Mouse (Mus musculus) C3H10T1/2 (cell line): ENCODE measurements around the gene Itgb1bp2. TPM values are rescaled to one million over a fixed set of nuclear protein-coding genes. Genes with fewer than 3 reads are reported as not detected.

Experiments used
- polyA plus RNA-seq, 2 experiments: library from polyadenylated mRNA; unstranded; fragments of >200 nt; fragmentation: generic; extraction: Trizol; gene quantifications; one replicate each; pipeline ENCODE4 v1.2.1; 2012; ENCODE audit warnings: missing spikeins in 2 of 2

Itgb1bp2 gene
- polyA plus RNA-seq = under 1 TPM in 1 of 2 experiments, not detected in 1; 0.37 TPM

DNA sequence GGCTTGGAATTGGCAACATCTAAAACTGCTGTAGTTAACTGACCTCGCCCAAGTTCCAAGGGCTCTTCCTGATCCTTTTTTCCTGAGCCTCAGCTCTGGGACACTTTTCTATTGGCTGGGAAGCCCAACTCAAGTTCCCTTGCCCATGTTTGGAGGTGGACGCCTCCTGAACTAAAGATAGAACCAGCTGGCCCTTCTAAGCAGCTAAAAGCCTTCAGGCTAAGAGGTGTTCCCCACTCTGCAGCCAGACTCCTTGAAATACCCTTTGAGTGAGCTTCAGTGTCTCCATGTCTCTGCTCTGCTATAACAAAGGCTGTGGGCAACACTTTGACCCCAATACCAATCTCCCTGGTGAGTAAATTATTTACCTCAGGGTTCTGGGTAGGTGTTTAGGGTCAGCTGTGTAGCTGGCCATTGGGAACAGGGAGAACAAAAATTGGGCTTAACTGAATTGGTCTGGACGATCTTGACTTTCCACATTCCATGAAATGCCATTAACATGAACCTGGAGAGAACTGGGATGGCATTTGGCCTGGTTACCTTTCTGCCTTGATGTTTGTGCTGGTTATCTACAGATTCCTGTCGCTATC, at the start of gene Itgb1bp2:
Gene Itgb1bp2 (plus strand): TSS at position 203 of the 590 bp plus-strand sequence.

DNA sequence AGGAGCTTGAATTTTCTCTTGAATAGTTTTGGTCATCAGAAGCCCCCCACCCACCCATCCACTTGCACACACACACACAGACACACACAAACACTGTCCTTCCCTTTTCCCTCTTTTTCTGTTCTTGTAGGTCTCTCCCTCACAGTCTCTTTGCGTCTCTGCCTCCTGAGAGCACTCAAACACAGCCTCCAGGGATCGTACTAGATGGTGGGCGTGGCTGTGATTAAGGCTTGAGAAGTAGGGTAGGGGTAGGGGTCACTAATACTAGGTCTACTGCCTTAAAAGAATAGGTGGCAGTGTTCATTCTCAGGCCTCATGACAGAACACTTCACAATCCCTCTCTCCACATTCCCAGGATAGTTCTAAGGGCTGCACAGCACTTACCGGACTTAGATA, 28.2 kb upstream of the Itgb1bp2 start, which contains the start of gene Zmym3:
Gene Zmym3 (minus strand): TSS at position 150 of the 396 bp plus-strand sequence.

DNA sequence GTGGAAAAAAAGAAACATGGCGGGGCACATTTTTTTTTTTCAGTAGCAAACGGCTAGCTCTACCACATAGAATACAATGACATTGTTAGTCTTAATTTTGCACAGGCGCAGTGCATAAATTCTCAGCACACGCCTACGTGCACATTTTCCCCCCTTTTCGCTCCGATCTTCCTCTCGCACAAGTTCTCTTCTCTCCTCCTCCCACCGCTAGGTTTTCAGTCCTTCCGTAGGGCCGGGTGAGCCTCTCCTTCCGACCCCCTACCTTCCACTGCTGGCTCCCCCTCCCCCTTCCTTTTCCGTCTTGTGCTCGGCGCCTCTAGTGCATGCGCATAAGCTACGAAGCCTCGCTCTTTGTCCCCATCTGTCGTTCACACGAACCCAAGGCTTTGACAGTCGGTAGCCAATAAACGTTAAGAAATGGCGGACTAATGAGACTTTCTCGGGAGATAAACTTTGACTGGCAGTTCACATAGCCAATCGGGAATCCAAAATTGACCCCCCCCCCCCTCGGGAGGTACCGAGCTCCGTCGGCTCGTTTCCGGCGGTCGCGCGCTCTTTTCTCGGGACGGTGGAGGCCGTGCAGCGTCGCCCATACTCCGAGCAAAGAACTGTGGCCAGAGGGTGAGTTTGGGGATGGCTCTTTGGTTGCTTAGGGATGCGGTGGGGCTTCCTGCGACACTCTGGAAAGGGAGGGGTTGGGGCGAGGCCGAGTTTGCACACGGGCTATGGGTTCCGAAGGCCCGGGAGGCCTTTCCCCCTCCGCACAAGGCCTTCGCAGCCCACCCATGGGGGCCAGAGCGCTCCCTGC, 19.5 kb upstream of the Itgb1bp2 start, which contains the start of gene Nono:
Gene Nono (plus strand): TSS at position 177 of the 808 bp plus-strand sequence.

Other genes starting within 250 kb of the Itgb1bp2 start
- 10 to 100 TPM; 41.5 to 57.5 TPM for gene Snx12, start 226.5 kb upstream of the Itgb1bp2 start, polyA plus RNA-seq
- 10 to 100 TPM in 1 of 2 experiments, 1 to 10 TPM in 1; 4.6 to 23.9 TPM for gene Foxo4, start 194.6 kb upstream of the Itgb1bp2 start, polyA plus RNA-seq
- gene Gm614, start 185.1 kb upstream of the Itgb1bp2 start, polyA plus RNA-seq = not detected
- gene Il2rg, start 180.8 kb upstream of the Itgb1bp2 start, polyA plus RNA-seq = 1 to 10 TPM in 1 of 2 experiments, under 1 TPM in 1; 0.96 to 2.8 TPM
- gene Gm20489, start 180.1 kb upstream of the Itgb1bp2 start, polyA plus RNA-seq = not detected
- 10 to 100 TPM; 16.8 to 66.3 TPM for gene Med12, start 175.1 kb upstream of the Itgb1bp2 start, polyA plus RNA-seq
- under 1 TPM in 1 of 2 experiments, not detected in 1; 0.05 TPM for gene Nlgn3, start 149.9 kb upstream of the Itgb1bp2 start, polyA plus RNA-seq
- under 1 TPM in 1 of 2 experiments, not detected in 1; 0.02 TPM for gene Gjb1, start 72.7 kb upstream of the Itgb1bp2 start, polyA plus RNA-seq
- gene Zmym3, start 28.2 kb upstream of the Itgb1bp2 start, polyA plus RNA-seq = 10 to 100 TPM; 12.2 to 34.8 TPM
- 100 to 1,000 TPM in 1 of 2 experiments, 10 to 100 TPM in 1; 92.3 to 248 TPM for gene Nono, start 19.8 kb upstream of the Itgb1bp2 start, polyA plus RNA-seq
- 1 to 10 TPM in 1 of 2 experiments, under 1 TPM in 1; 0.35 to 5.7 TPM for gene Taf1, start 83.6 kb downstream of the Itgb1bp2 start, polyA plus RNA-seq
- gene Ogt, start 191.0 kb downstream of the Itgb1bp2 start, polyA plus RNA-seq = 10 to 100 TPM in 1 of 2 experiments, 1 to 10 TPM in 1; 1.1 to 23.5 TPM